Mouse (Mus musculus) olfactory bulb, adult 2 months (tissue): Measurements from ENCODE around the gene Pla2r1.

Source experiments
- CTCF ChIP-seq: fragments of 200-500 bp; IDR thresholded peaks from 2 replicates; pipeline ENCODE4 v1.5.1; 2012; ENCODE audit warnings: low read depth, mild to moderate bottlenecking, low read length, moderate library complexity; ENCODE audit not compliant: insufficient read depth
- POLR2A ChIP-seq: fragments of 200-500 bp; IDR thresholded peaks from 2 replicates; pipeline ENCODE4 v1.6.1; 2012; ENCODE audit warnings: mild to moderate bottlenecking, low read depth, low read length, moderate library complexity; ENCODE audit not compliant: insufficient read depth

GRCm38 (mm10) chr2:60443279-60443678, 109.8 kb downstream of the Pla2r1 start:
- TF ChIP-seq POLR2A (no peak), CTCF (no peak)
